Mouse (Mus musculus): ENCODE data around the gene Gnptab. TPM values are rescaled to one million over a fixed set of nuclear protein-coding genes. Genes with fewer than 3 reads are reported as not detected.
"Not testable (repeated sequence)": the region's sequence is repeated elsewhere in the genome, so short reads cannot be mapped to it uniquely, and the experiment has no call there.

Gene Gnptab
- polyA plus RNA-seq, 1 experiment: 0.57 TPM

GRCm38 (mm10) chr10:88352549-88352948 lies 26.4 kb upstream of the Gnptab start:
- Histone ChIP-seq H3K9me3 (peaks cover 3% of the 10 kb centered on the region), H3K27me3 (replicated peaks) (peaks cover 28% of the 10 kb centered on the region), H3K4me1 (peaks cover 18% of the 10 kb centered on the region), H3K4me3 (replicated peaks) (no peak overlapping the region), H3K36me3 (replicated peaks; ENCODE audit: low read length) (no peaks in the 10 kb centered on the region)
- no peak for TF ChIP-seq GATA1 (IDR thresholded peaks at IDR 0.05; ENCODE audit: borderline replicate concordance, low read length)
- no peak for TF ChIP-seq FLI1 (IDR thresholded peaks at IDR 0.05; ENCODE audit: low read length)

- H3K4me1 ChIP-seq: peaks cover 18% of the 10 kb centered on the region
- no peak overlapping the region for H3K4me3 ChIP-seq (replicated peaks)
- no peak for TF ChIP-seq GATA1 (IDR thresholded peaks at IDR 0.05; ENCODE audit: borderline replicate concordance, low read length)
- TF ChIP-seq FLI1 (IDR thresholded peaks at IDR 0.05; ENCODE audit: low read length): no peak
- H3K27me3 ChIP-seq (replicated peaks): peaks cover 45% of the 10 kb centered on the region
- peaks cover 19% of the 10 kb centered on the region for H3K9me3 ChIP-seq
- no peaks in the 10 kb centered on the region for H3K36me3 ChIP-seq (replicated peaks; ENCODE audit: low read length)
Observed at GRCm38 (mm10) chr10:88354599-88354998, 24.3 kb upstream of the Gnptab start.

- peaks cover 19% of the 10 kb centered on the region for H3K9me3 ChIP-seq
- peaks cover 45% of the 10 kb centered on the region for H3K27me3 ChIP-seq (replicated peaks)
- TF ChIP-seq FLI1 (IDR thresholded peaks at IDR 0.05; ENCODE audit: low read length) (no peak), GATA1 (IDR thresholded peaks at IDR 0.05; ENCODE audit: borderline replicate concordance, low read length) (no peak)
- H3K36me3 ChIP-seq (replicated peaks; ENCODE audit: low read length): no peaks in the 10 kb centered on the region
- peak overlapping the region; percentile 95 for H3K4me3 ChIP-seq (replicated peaks)
- H3K4me1 ChIP-seq: peaks cover 18% of the 10 kb centered on the region
Observed at GRCm38 (mm10) chr10:88356114-88356982, 22.6 kb upstream of the Gnptab start.

- H3K36me3 ChIP-seq (replicated peaks; ENCODE audit: low read length): no peaks in the 10 kb centered on the region
- peaks cover 19% of the 10 kb centered on the region for H3K9me3 ChIP-seq
- TF ChIP-seq FLI1 (IDR thresholded peaks at IDR 0.05; ENCODE audit: low read length) (no peak), GATA1 (IDR thresholded peaks at IDR 0.05; ENCODE audit: borderline replicate concordance, low read length) (no peak)
- H3K27me3 ChIP-seq (replicated peaks): peaks cover 45% of the 10 kb centered on the region
- peaks cover 18% of the 10 kb centered on the region for H3K4me1 ChIP-seq
- H3K4me3 ChIP-seq (replicated peaks): peak overlapping the region; percentile 95
Observed at GRCm38 (mm10) chr10:88356983-88357559, 21.9 kb upstream of the Gnptab start.

GRCm38 (mm10) chr10:88362218-88362617 lies 16.7 kb upstream of the Gnptab start:
- peaks cover 3% of the 10 kb centered on the region for H3K4me1 ChIP-seq
- H3K27me3 ChIP-seq (replicated peaks): peaks cover 20% of the 10 kb centered on the region
- no peak overlapping the region for H3K4me3 ChIP-seq (replicated peaks)
- peaks cover 19% of the 10 kb centered on the region for H3K9me3 ChIP-seq
- TF ChIP-seq GATA1 (IDR thresholded peaks at IDR 0.05; ENCODE audit: borderline replicate concordance, low read length) (no peak), FLI1 (IDR thresholded peaks at IDR 0.05; ENCODE audit: low read length) (no peak)
- no peaks in the 10 kb centered on the region for H3K36me3 ChIP-seq (replicated peaks; ENCODE audit: low read length)

GRCm38 (mm10) chr10:88364221-88364620 lies 14.7 kb upstream of the Gnptab start:
- Histone ChIP-seq H3K27me3 (replicated peaks) (peaks cover 3% of the 10 kb centered on the region), H3K9me3 (0 out of 2 replicates have a peak, but pooled peaks cover 2% of the 10 kb centered on the region), H3K4me3 (replicated peaks) (no peak overlapping the region), H3K36me3 (replicated peaks; ENCODE audit: low read length) (no peaks in the 10 kb centered on the region), H3K4me1 (0 out of 2 replicates have a peak, but pooled peaks cover 2% of the 10 kb centered on the region)
- TF ChIP-seq GATA1 (IDR thresholded peaks at IDR 0.05; ENCODE audit: borderline replicate concordance, low read length) (no peak), FLI1 (IDR thresholded peaks at IDR 0.05; ENCODE audit: low read length) (no peak)

GRCm38 (mm10) chr10:88369233-88369632 lies 9.7 kb upstream of the Gnptab start:
- TF ChIP-seq FLI1 (IDR thresholded peaks at IDR 0.05; ENCODE audit: low read length) (no peak), GATA1 (IDR thresholded peaks at IDR 0.05; ENCODE audit: borderline replicate concordance, low read length) (no peak)
- H3K4me1 ChIP-seq: 0 out of 2 replicates have a peak, but pooled peaks cover 2% of the 10 kb centered on the region
- H3K27me3 ChIP-seq (replicated peaks): no peaks in the 10 kb centered on the region
- H3K36me3 ChIP-seq (replicated peaks; ENCODE audit: low read length): no peaks in the 10 kb centered on the region
- H3K9me3 ChIP-seq: no peaks in the 10 kb centered on the region
- no peak overlapping the region for H3K4me3 ChIP-seq (replicated peaks)

- Histone ChIP-seq H3K36me3 (replicated peaks; ENCODE audit: low read length) (no peaks in the 10 kb centered on the region), H3K4me3 (replicated peaks) (no peak overlapping the region), H3K4me1 (peaks cover 8% of the 10 kb centered on the region), H3K27me3 (replicated peaks) (no peaks in the 10 kb centered on the region), H3K9me3 (no peaks in the 10 kb centered on the region)
- TF ChIP-seq FLI1 (IDR thresholded peaks at IDR 0.05; ENCODE audit: low read length): no peak
- TF ChIP-seq GATA1 (IDR thresholded peaks at IDR 0.05; ENCODE audit: borderline replicate concordance, low read length): no peak
Observed at GRCm38 (mm10) chr10:88371793-88372192, 7.1 kb upstream of the Gnptab start.

GRCm38 (mm10) chr10:88372436-88372835 lies 6.5 kb upstream of the Gnptab start:
- Histone ChIP-seq H3K4me3 (replicated peaks) (no peak overlapping the region), H3K4me1 (peaks cover 13% of the 10 kb centered on the region), H3K27me3 (replicated peaks) (no peaks in the 10 kb centered on the region), H3K36me3 (replicated peaks; ENCODE audit: low read length) (no peaks in the 10 kb centered on the region), H3K9me3 (no peaks in the 10 kb centered on the region)
- TF ChIP-seq GATA1 (IDR thresholded peaks at IDR 0.05; ENCODE audit: borderline replicate concordance, low read length): no peak
- no peak for TF ChIP-seq FLI1 (IDR thresholded peaks at IDR 0.05; ENCODE audit: low read length)

GRCm38 (mm10) chr10:88372945-88373344 lies 6.0 kb upstream of the Gnptab start:
- not testable (repeated sequence) for H3K36me3 ChIP-seq (replicated peaks; ENCODE audit: low read length); H3K9me3 ChIP-seq; H3K27me3 ChIP-seq (replicated peaks); H3K4me3 ChIP-seq (replicated peaks)
- H3K4me1 ChIP-seq: peaks cover 13% of the 10 kb centered on the region

Data from megakaryocyte, embryonic 14.5 days (primary cell).